Mouse (Mus musculus): ENCODE measurements around the gene Rasl2-9. TPM values are rescaled to one million over a fixed set of nuclear protein-coding genes. Genes with fewer than 3 reads are reported as not detected.

Rasl2-9 gene
- polyA plus RNA-seq, 1 experiment from 2014 or later, result 0.11 TPM

Small RNAs within 50 kb of the gene (microRNA-seq; reads per million reads assigned to microRNA genes)
- not detected for gene Gm26217

Other genes starting within 250 kb of the Rasl2-9 start
- 0.49 and 0.89 TPM in 2 replicates for gene Isoc2a, start 248.8 kb downstream of the Rasl2-9 start, polyA plus RNA-seq (2015; fragmentation: Nextera tagmentation; extraction: Ambion mirVana)
- not detected in 2 replicates for gene Gm36210, start 219.4 kb downstream of the Rasl2-9 start, polyA plus RNA-seq (2015; fragmentation: Nextera tagmentation; extraction: Ambion mirVana)
- gene Zfp628, start 210.7 kb downstream of the Rasl2-9 start, polyA plus RNA-seq (2015; fragmentation: Nextera tagmentation; extraction: Ambion mirVana), result 1.4 and 1.9 TPM in 2 replicates
- 0.25 and 0.37 TPM in 2 replicates for gene Nat14, start 203.9 kb downstream of the Rasl2-9 start, polyA plus RNA-seq (2015; fragmentation: Nextera tagmentation; extraction: Ambion mirVana)
- 0.08 and 0.20 TPM in 2 replicates for gene Ssc5d, start 200.2 kb downstream of the Rasl2-9 start, polyA plus RNA-seq (2015; fragmentation: Nextera tagmentation; extraction: Ambion mirVana)
- not detected in 2 replicates for gene Sbk2, start 161.5 kb downstream of the Rasl2-9 start, polyA plus RNA-seq (2015; fragmentation: Nextera tagmentation; extraction: Ambion mirVana)
- gene Sbk3, start 154.8 kb downstream of the Rasl2-9 start, polyA plus RNA-seq (2015; fragmentation: Nextera tagmentation; extraction: Ambion mirVana), result not detected in 2 replicates
- 3.6 and 4.5 TPM in 2 replicates for gene Zfp579, start 129.8 kb downstream of the Rasl2-9 start, polyA plus RNA-seq (2015; fragmentation: Nextera tagmentation; extraction: Ambion mirVana)
- gene Zfp524, start 111.5 kb downstream of the Rasl2-9 start, polyA plus RNA-seq (2015; fragmentation: Nextera tagmentation; extraction: Ambion mirVana), result 7.8 and 10.2 TPM in 2 replicates
- gene Fiz1, start 111.3 kb downstream of the Rasl2-9 start, polyA plus RNA-seq (2015; fragmentation: Nextera tagmentation; extraction: Ambion mirVana), result 10.4 and 12.5 TPM in 2 replicates
- gene Gm44973, start 110.5 kb downstream of the Rasl2-9 start, polyA plus RNA-seq (2015; fragmentation: Nextera tagmentation; extraction: Ambion mirVana), result 0.58 and 0.89 TPM in 2 replicates
- gene Zfp865, start 105.6 kb downstream of the Rasl2-9 start, polyA plus RNA-seq (2015; fragmentation: Nextera tagmentation; extraction: Ambion mirVana), result 1.1 and 1.2 TPM in 2 replicates
- 0.16 and 0.40 TPM in 2 replicates for gene Ccdc106, start 105.4 kb downstream of the Rasl2-9 start, polyA plus RNA-seq (2015; fragmentation: Nextera tagmentation; extraction: Ambion mirVana)
- not detected in 2 replicates for gene 4632433K11Rik, start 91.8 kb downstream of the Rasl2-9 start, polyA plus RNA-seq (2015; fragmentation: Nextera tagmentation; extraction: Ambion mirVana)
- gene Zfp784, start 87.5 kb downstream of the Rasl2-9 start, polyA plus RNA-seq (2015; fragmentation: Nextera tagmentation; extraction: Ambion mirVana), result 1.3 and 1.7 TPM in 2 replicates
- gene Zfp580, start 74.4 kb downstream of the Rasl2-9 start, polyA plus RNA-seq (2015; fragmentation: Nextera tagmentation; extraction: Ambion mirVana), result 0.89 and 1.8 TPM in 2 replicates
- gene U2af2, start 63.8 kb downstream of the Rasl2-9 start, polyA plus RNA-seq (2015; fragmentation: Nextera tagmentation; extraction: Ambion mirVana), result 48.2 and 48.8 TPM in 2 replicates
- 45.2 and 46.6 TPM in 2 replicates for gene Epn1, start 45.7 kb downstream of the Rasl2-9 start, polyA plus RNA-seq (2015; fragmentation: Nextera tagmentation; extraction: Ambion mirVana)
- gene Rfpl4, start 9.0 kb downstream of the Rasl2-9 start, polyA plus RNA-seq (2015; fragmentation: Nextera tagmentation; extraction: Ambion mirVana), result not detected in 2 replicates
- gene Vmn1r55, start 23.7 kb upstream of the Rasl2-9 start, polyA plus RNA-seq (2015; fragmentation: Nextera tagmentation; extraction: Ambion mirVana), result not detected in 2 replicates
- not detected in 2 replicates for gene Vmn1r56, start 70.8 kb upstream of the Rasl2-9 start, polyA plus RNA-seq (2015; fragmentation: Nextera tagmentation; extraction: Ambion mirVana)
- gene Vmn1r57, start 92.5 kb upstream of the Rasl2-9 start, polyA plus RNA-seq (2015; fragmentation: Nextera tagmentation; extraction: Ambion mirVana), result not detected in 2 replicates
- gene Gm5065, start 224.6 kb upstream of the Rasl2-9 start, polyA plus RNA-seq (2015; fragmentation: Nextera tagmentation; extraction: Ambion mirVana), result not detected in 2 replicates
- gene Nlrp2, start 225.1 kb upstream of the Rasl2-9 start, polyA plus RNA-seq (2015; fragmentation: Nextera tagmentation; extraction: Ambion mirVana), result not detected in 2 replicates